Mouse (Mus musculus) lung, postnatal 0 days (tissue): ENCODE measurements around the gene Spz1. TPM values are rescaled to one million over a fixed set of nuclear protein-coding genes. Genes with fewer than 3 reads are reported as not detected.

Experiments used
- ATAC-seq: fragments of 200-750 bp; cut with Nextera tagmentation; 2 replicates; pipeline ENCODE4 v1.8.0; 2017; ENCODE audit warnings: moderate library complexity
- DNase-seq: peaks from one replicate; pipeline ENCODE4 v3.0.0-alpha.2; 2016; ENCODE audit warnings: low spot score
- H3K27ac ChIP-seq: fragments of 300-500 bp; sonication (generic); 2 replicates; pipeline ENCODE4 v1.5.1; 2014; ENCODE audit warnings: antibody characterized with exemption, mild to moderate bottlenecking, low read length, mixed read lengths
- H3K27me3 ChIP-seq: fragments of 300-500 bp; sonication (generic); replicated peaks from 2 replicates; pipeline ENCODE4 v1.6.1; 2014; ENCODE audit warnings: low read length, mixed read lengths; ENCODE audit not compliant: insufficient read depth
- H3K36me3 ChIP-seq: fragments of 300-500 bp; sonication (generic); 2 replicates; pipeline ENCODE4 v1.6.1; 2014; ENCODE audit warnings: low read length, mixed read lengths; ENCODE audit not compliant: insufficient read depth
- H3K4me1 ChIP-seq: fragments of 300-500 bp; sonication (generic); 2 replicates; pipeline ENCODE4 v1.6.1; 2014; ENCODE audit warnings: antibody characterized with exemption, low read depth, low read length, mixed read lengths; ENCODE audit not compliant: insufficient read depth
- H3K4me2 ChIP-seq: fragments of 300-500 bp; sonication (generic); replicated peaks from 2 replicates; pipeline ENCODE4 v1.6.1; 2014; ENCODE audit warnings: low read depth, mild to moderate bottlenecking, low read length, moderate library complexity, mixed read lengths
- H3K4me3 ChIP-seq: fragments of 300-500 bp; sonication (generic); 2 replicates; pipeline ENCODE4 v1.5.1; 2014; ENCODE audit warnings: low read depth, low read length
- H3K9ac ChIP-seq: fragments of 300-500 bp; sonication (generic); replicated peaks from 2 replicates; pipeline ENCODE4 v1.6.1; 2014; ENCODE audit warnings: low read depth, mild to moderate bottlenecking
- H3K9me3 ChIP-seq: fragments of 300-500 bp; sonication (generic); 2 replicates; pipeline ENCODE4 v1.6.1; 2016; ENCODE audit warnings: low read length, mixed read lengths
- CTCF ChIP-seq: IDR thresholded peaks from 2 replicates; pipeline ENCODE4 v1.5.1; 2016; ENCODE audit warnings: antibody characterized with exemption, mild to moderate bottlenecking
- EP300 ChIP-seq: IDR thresholded peaks from 2 replicates; pipeline ENCODE4 v1.6.1; 2016; ENCODE audit warnings: antibody characterized with exemption, mild to moderate bottlenecking, control low read depth
- WGBS: fragments of 180-500 bp; shearing (Covaris S2); extraction: QIAGEN DNeasy Blood & Tissue Kit; methylation state at CpG from one replicate; pipeline ENCODE4 v1.1.7; 2014; 5-methylcytosine and 5-hydroxymethylcytosine counted together
- polyA plus RNA-seq: library from polyadenylated mRNA; unstranded; fragments of >200 nt; fragmentation: Nextera tagmentation; extraction: Ambion mirVana; gene quantifications from 2 replicates; pipeline ENCODE4 v1.2.1, GENCODE M21; 2015

Spz1 gene
- polyA plus RNA-seq, 1 experiment from 2014 or later = not detected

- H3K9me3 ChIP-seq = no peaks in the 10 kb centered on the region
- DNase-seq (peak; percentile 83), ATAC-seq (peak; percentile 59)
- no peaks in the 10 kb centered on the region for H3K36me3 ChIP-seq
- no peak overlapping the region for H3K27ac ChIP-seq
- 9% methylated on average over 8 of the region's 8 CpGs for WGBS
- no peak overlapping the region for H3K4me3 ChIP-seq
- H3K4me2 ChIP-seq = no peak overlapping the region
- no peak for TF ChIP-seq CTCF
- TF ChIP-seq EP300 = peak; percentile 14; the same call in 1 of the 2 replicates
- H3K27me3 ChIP-seq = no peaks in the 10 kb centered on the region
- H3K9ac ChIP-seq = no peak overlapping the region
- no peaks in the 10 kb centered on the region for H3K4me1 ChIP-seq
These were observed 8.2 kb upstream of the Spz1 start for GRCm38 (mm10) chr13:92584094-92584717.

- Histone ChIP-seq H3K27ac (0 out of 2 replicates have a peak overlapping the region, but pooled peaks have one; percentile 14), H3K27me3 (no peaks in the 10 kb centered on the region), H3K36me3 (no peaks in the 10 kb centered on the region), H3K4me3 (no peak overlapping the region), H3K9ac (no peak overlapping the region), H3K9me3 (no peaks in the 10 kb centered on the region), H3K4me1 (no peaks in the 10 kb centered on the region), H3K4me2 (no peak overlapping the region; the same call in 1 of the 2 replicates)
- DNase-seq (peak; percentile 90), ATAC-seq (peak; percentile 59)
- peak; percentile 87 for TF ChIP-seq CTCF
- no peak for TF ChIP-seq EP300
- WGBS = 12% methylated on average over 10 of the region's 10 CpGs
These were observed 4.5 kb upstream of the Spz1 start for GRCm38 (mm10) chr13:92580220-92581043.

GRCm38 (mm10) chr13:92578210-92578609 is 2.2 kb upstream of the Spz1 start:
- DNase-seq (no peak), ATAC-seq (no peak)
- Histone ChIP-seq H3K36me3 (no peaks in the 10 kb centered on the region), H3K4me3 (no peak overlapping the region), H3K9ac (no peak overlapping the region), H3K4me1 (no peaks in the 10 kb centered on the region), H3K27ac (no peak overlapping the region), H3K27me3 (no peaks in the 10 kb centered on the region), H3K4me2 (no peak overlapping the region), H3K9me3 (no peaks in the 10 kb centered on the region)
- TF ChIP-seq CTCF (no peak), EP300 (no peak)
- WGBS = 72% methylated on average over 4 of the region's 4 CpGs

GRCm38 (mm10) chr13:92576688-92577087 is 716 bp upstream of the Spz1 start:
- Histone ChIP-seq H3K4me3 (no peak overlapping the region), H3K4me2 (no peak overlapping the region), H3K36me3 (no peaks in the 10 kb centered on the region), H3K27ac (no peak overlapping the region), H3K27me3 (no peaks in the 10 kb centered on the region), H3K4me1 (no peaks in the 10 kb centered on the region), H3K9me3 (no peaks in the 10 kb centered on the region), H3K9ac (no peak overlapping the region)
- DNase-seq = no peak
- 65% methylated on average over 6 of the region's 6 CpGs for whole genome bisulfite sequencing
- TF ChIP-seq CTCF (no peak), EP300 (no peak)
- ATAC-seq = no peak

GRCm38 (mm10) chr13:92559429-92559828 is 16.5 kb downstream of the Spz1 start:
- Histone ChIP-seq H3K36me3 (no peaks in the 10 kb centered on the region), H3K9me3 (no peaks in the 10 kb centered on the region), H3K27me3 (no peaks in the 10 kb centered on the region), H3K27ac (no peak overlapping the region), H3K4me1 (no peaks in the 10 kb centered on the region), H3K4me2 (no peak overlapping the region), H3K4me3 (no peak overlapping the region), H3K9ac (no peak overlapping the region)
- TF ChIP-seq CTCF (no peak), EP300 (no peak)
- no peak for DNase-seq
- no peak for ATAC-seq
- WGBS = 78% methylated on average over 5 of the region's 5 CpGs

GRCm38 (mm10) chr13:92557229-92557628 is 18.7 kb downstream of the Spz1 start:
- Histone ChIP-seq H3K9me3 (no peaks in the 10 kb centered on the region), H3K36me3 (no peaks in the 10 kb centered on the region), H3K4me3 (no peak overlapping the region), H3K27me3 (no peaks in the 10 kb centered on the region), H3K4me2 (no peak overlapping the region), H3K4me1 (no peaks in the 10 kb centered on the region), H3K9ac (no peak overlapping the region), H3K27ac (no peak overlapping the region)
- DNase-seq = no peak
- TF ChIP-seq EP300 = no peak
- no peak for TF ChIP-seq CTCF
- ATAC-seq = no peak
- WGBS = 48% methylated on average over 2 of the region's 2 CpGs
